19 mouse cellular contexts compared by ENCODE assay signal in the genomic region with DNA sequence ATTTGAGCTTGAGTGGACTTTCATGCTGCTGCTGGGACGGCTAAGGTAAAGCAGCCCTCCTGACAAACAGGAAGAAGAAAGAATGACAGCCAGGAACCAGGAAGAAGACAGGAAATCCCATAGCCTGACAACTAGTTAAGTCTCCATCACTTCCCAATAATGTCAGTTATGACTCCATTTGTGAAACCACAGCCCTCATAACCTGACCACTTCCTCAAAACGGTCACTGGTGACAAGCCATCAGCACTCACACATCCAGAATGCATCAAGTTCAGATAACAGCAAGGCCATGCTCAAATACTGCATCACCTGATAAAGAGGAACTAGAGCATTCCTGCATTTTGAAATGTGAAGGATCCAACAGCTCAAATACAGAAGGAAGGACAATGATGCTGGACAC.
DNase-seq lines count a peak whose midpoint lies in the region; ATAC-seq lines count a peak whose summit lies in the region.
"Had no signal": no experiment of that assay in that cellular context is flagged by ENCODE, and none has a peak within 500 bp of the region (broad histone marks: within the 10 kb centered on the region; RNA-seq: fewer than 3 reads in every experiment).

No protein-coding gene starts in this region.

- no peak overlapping the region for H3K4me3 ChIP-seq in hindbrain, embryonic 10.5 days
- H3K4me3 ChIP-seq: embryonic facial prominence, embryonic 10.5 days; neural tube, embryonic 13.5 days had no signal

- WGBS in hindbrain, embryonic 10.5 days = 80% methylated on average over 2 of the region's 2 CpGs

- peaks cover 33% of the 10 kb centered on the region for H3K4me1 ChIP-seq in hindbrain, embryonic 10.5 days (replicated peaks)

- H3K27me3 ChIP-seq in hindbrain, embryonic 10.5 days (ENCODE audit: insufficient read depth, poor library complexity, severe bottlenecking) = no peaks in the 10 kb centered on the region; the same call in 1 of the 2 replicates
- H3K27me3 ChIP-seq: neural tube, embryonic 13.5 days; Patski had no signal

- H3K9me3 ChIP-seq in hindbrain, embryonic 10.5 days = no peaks in the 10 kb centered on the region
- H3K9me3 ChIP-seq: embryonic facial prominence, embryonic 10.5 days; neural tube, embryonic 13.5 days had no signal

- no peaks in the 10 kb centered on the region for H3K36me3 ChIP-seq in hindbrain, embryonic 10.5 days
- H3K36me3 ChIP-seq: embryonic facial prominence, embryonic 10.5 days; neural tube, embryonic 13.5 days had no signal

- DNase-seq in spleen, postnatal 36 days (ENCODE audit: low spot score in 2 of 2) = peak; percentile 60 to 70
- DNase-seq in spleen, postnatal 10 days (ENCODE audit: low spot score in 2 of 2) = no peak
- DNase-seq in MEL-GATA-1-ER (ENCODE audit: extremely low read depth, low read depth) = peak; percentile 97
- DNase-seq in embryo, embryonic 11 days = no peak
- no peak for DNase-seq in hindbrain, embryonic 10.5 days (ENCODE audit: low spot score)
- DNase-seq in heart, adult 18-20 months = no peak
- DNase-seq: adrenal gland, postnatal 14 days; cerebellum, adult 11 months; cerebellum, postnatal 36 days; heart, adult 11 months; heart, postnatal 36 days; kidney, adult 11 months; lung, postnatal 10 days; thymus, adult 2 months had no signal

- no peak overlapping the region for H3K27ac ChIP-seq in hindbrain, embryonic 10.5 days
- H3K27ac ChIP-seq: embryonic facial prominence, embryonic 10.5 days; hindbrain, postnatal 0 days; neural tube, embryonic 13.5 days had no signal

- ATAC-seq in megakaryocyte progenitor cell, adult 5-6 weeks (replicated peaks; ENCODE audit: poor library complexity) = peak; percentile 80
- ATAC-seq: hindbrain, postnatal 0 days; Patski had no signal

Comparison
In these comparisons a context has a peak if more than half of its experiments do, and no peak if none do; other contexts are left out.
1. DNase-seq: peak in spleen, postnatal 36 days (2 of 2) and MEL-GATA-1-ER (single experiment); none in spleen, postnatal 10 days (0 of 2), embryo, embryonic 11 days (single experiment), hindbrain, embryonic 10.5 days (single experiment) and heart, adult 18-20 months (0 of 2).